Mouse (Mus musculus) left cerebral cortex, adult 2 months (tissue): ENCODE measurements around the gene Flt3. TPM values are rescaled to one million over a fixed set of nuclear protein-coding genes. Genes with fewer than 3 reads are reported as not detected.

Source experiments
- DNase-seq, 2 experiments: peaks; one replicate each; pipeline ENCODE4 v3.0.0; 2021 to 2022; ENCODE audit warnings: low spot score in 2 of 2, mixed read lengths in 1 of 2; ENCODE audit errors: extremely low spot score in 1 of 2
- H3K27ac ChIP-seq: fragments of 200-600 bp; 2 replicates; pipeline ENCODE4 v1.8.1; 2022
- H3K4me3 ChIP-seq: fragments of 200-600 bp; 2 replicates; pipeline ENCODE4 v1.8.1; 2022
- CTCF ChIP-seq: fragments of 200-600 bp; IDR thresholded peaks from 2 replicates; pipeline ENCODE4 v1.8.1; 2022; ENCODE audit warnings: antibody characterized with exemption, mild to moderate bottlenecking, moderate library complexity
- intact Hi-C: fragments of 180-260 bp; cut with DNase I; formaldehyde crosslinking; loops from one replicate; pipeline ENCODE4 v1.15.1; 2025
- microRNA-seq, 2 experiments: library from miRNA; unstranded; fragments of <30 nt; microRNA quantifications; one replicate each; pipeline ENCODE4 v1.2.0; 2021
- total RNA-seq, 2 experiments: library from RNA; stranded (reverse); gene quantifications; 2 replicates each; pipeline ENCODE4 v1.2.3; 2021

Gene Flt3
- total RNA-seq, 2 experiments from 2014 or later, result 7.2 to 8.0 TPM

- TF ChIP-seq CTCF, result peak; percentile 80
- Histone ChIP-seq H3K4me3 (no peak overlapping the region), H3K27ac (no peak overlapping the region)
- intact Hi-C loops, result no loop called here
- DNase-seq, result peak; percentile 50 to 51
These were observed 107.0 kb downstream of the Flt3 start for GRCm38 (mm10) chr5:147293127-147293910.

GRCm38 (mm10) chr5:147292506-147293120, 107.7 kb downstream of the Flt3 start:
- H3K4me3 ChIP-seq, result no peak overlapping the region
- H3K27ac ChIP-seq, result no peak overlapping the region
- DNase-seq, result no peak
- intact Hi-C loops, result no loop called here
- no peak for TF ChIP-seq CTCF

- intact Hi-C loops, result no loop called here
- no peak for DNase-seq
- Histone ChIP-seq H3K4me3 (no peak overlapping the region), H3K27ac (no peak overlapping the region)
- TF ChIP-seq CTCF, result no peak
These were observed 108.4 kb downstream of the Flt3 start for GRCm38 (mm10) chr5:147291764-147292505.

- intact Hi-C loops, result no loop called here
- TF ChIP-seq CTCF, result no peak; the same call in 1 of the 2 replicates
- DNase-seq, result no peak
- Histone ChIP-seq H3K27ac (no peak overlapping the region), H3K4me3 (no peak overlapping the region)
These were observed 115.9 kb downstream of the Flt3 start for GRCm38 (mm10) chr5:147284365-147284764.

Small RNAs within 50 kb of the gene (microRNA-seq; reads per million reads assigned to microRNA genes)
- 0.49 to 0.72 reads per million in 2 experiments for gene Mir7k

Other genes starting within 250 kb of the Flt3 start
- under 1 TPM; 0.19 to 0.38 TPM for gene Gsx1, start 211.8 kb downstream of the Flt3 start, total RNA-seq
- not detected for gene Pdx1, start 130.5 kb downstream of the Flt3 start, total RNA-seq
- not detected for gene Cdx2, start 93.2 kb downstream of the Flt3 start, total RNA-seq
- not detected for gene Urad, start 78.0 kb downstream of the Flt3 start, total RNA-seq
- 10 to 100 TPM; 92.7 to 99.7 TPM for gene Pan3, start 29.7 kb upstream of the Flt3 start, total RNA-seq